Mouse (Mus musculus) erythroid progenitor cell, adult 5-6 weeks (primary cell): ENCODE data around the gene Vmn1r16. TPM values are rescaled to one million over a fixed set of nuclear protein-coding genes. Genes with fewer than 3 reads are reported as not detected.
"Not testable (repeated sequence)": the region's sequence is repeated elsewhere in the genome, so short reads cannot be mapped to it uniquely, and the experiment has no call there.

Experiments used
- ATAC-seq: replicated peaks from 2 replicates; pipeline ENCODE4 v1.8.0; 2016; ENCODE audit warnings: moderate number of reproducible peaks, mild to moderate bottlenecking, moderate TSS enrichment, inconsistent platforms; ENCODE audit not compliant: poor library complexity, low FRiP score, severe bottlenecking
- total RNA-seq, 2 experiments: library from RNA; stranded (forward) in 1 of 2; stranded (reverse) in 1 of 2; fragments of 150-400 nt in 1 of 2; fragments of 186-747, 209-891 nt in 1 of 2; gene quantifications; 2 replicates each; pipeline versions ENCODE4 v1.2.3 to v1.2.4; 2015 to 2017; ENCODE audit warnings: low replicate concordance in 2 of 2

The Vmn1r16 gene
- total RNA-seq (2015; ENCODE audit: low replicate concordance) (not detected in 2 replicates), total RNA-seq (2017; ENCODE audit: low replicate concordance) (not detected in 2 replicates)

DNA sequence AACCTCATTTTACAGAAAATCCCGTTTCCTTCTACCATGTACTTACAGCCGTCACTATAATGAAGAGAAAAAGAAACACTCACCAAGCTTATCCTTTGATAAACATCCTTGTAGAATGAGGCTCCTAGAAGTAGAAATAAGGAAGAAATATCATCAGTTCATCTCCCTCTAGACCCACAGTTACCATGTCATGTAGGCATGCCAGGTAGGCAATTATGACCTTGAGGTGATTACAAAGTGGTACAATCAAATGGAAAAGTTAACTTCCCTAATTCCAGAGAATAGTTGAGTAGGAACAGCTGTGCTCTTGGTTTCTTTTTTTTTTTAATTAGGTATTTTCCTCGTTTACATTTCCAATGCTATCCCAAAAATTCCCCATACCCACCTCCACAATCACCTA lies at the start of gene Vmn1r16:
Vmn1r16 (minus strand) TSS at position 101 of the 400 bp plus-strand sequence.
- ATAC-seq, result no peak

DNA sequence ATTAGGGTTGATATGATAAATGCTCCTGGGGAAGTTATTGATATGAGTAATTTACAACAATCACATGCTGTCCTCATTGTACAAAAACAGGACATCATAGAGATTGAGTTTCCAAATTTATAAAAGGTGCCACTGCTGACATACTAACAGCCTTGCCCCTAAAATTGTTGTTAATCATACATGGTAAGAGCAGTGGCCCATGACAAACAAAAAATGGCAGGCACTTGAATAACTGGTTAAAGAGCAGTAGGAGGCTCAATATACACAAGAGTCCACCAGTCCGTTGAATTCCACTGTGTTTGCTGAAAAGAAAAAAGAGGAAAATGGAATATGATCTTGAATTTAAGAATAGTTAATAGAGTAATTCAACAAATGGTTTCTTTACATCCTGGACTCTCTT lies 38.2 kb upstream of the Vmn1r16 start:
- ATAC-seq, result no peak

DNA sequence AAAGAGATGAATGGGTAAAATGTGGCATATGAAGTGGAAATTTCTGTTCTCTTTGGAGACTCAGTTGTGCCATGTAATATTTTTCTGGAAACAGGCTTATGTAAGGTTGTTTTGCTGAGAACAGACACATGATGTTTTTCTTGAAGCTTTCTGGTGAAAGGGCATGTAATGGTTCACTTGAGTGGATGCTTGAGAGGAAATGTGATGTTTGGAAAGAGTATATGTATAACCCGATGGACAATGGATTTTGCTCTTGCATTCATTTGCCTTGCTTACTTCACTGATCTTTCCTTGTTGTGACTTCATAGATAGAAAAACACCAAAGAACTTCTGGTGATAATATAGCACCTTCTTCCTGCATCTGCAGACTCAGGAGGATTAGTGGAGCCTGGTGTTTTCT lies 36.6 kb upstream of the Vmn1r16 start:
- ATAC-seq, result not testable (repeated sequence)

DNA sequence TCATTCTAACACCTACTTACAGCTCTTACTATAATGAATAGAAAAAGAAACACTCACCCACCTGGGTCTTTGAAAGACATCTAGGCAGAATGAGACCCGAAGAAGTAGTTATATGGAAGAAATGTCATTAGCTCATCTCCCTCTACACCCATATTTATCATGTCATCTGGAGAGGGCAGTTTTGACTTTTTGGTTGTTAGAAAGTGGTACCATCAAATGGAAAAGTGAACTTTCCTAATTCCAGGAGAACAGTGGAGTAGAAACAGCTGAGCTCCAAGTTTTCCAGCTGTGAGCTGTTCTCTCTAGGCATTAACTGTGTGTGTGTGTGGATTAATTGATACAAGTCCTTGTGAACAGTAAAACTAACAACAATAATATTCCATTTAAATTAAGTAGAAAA lies 34.3 kb upstream of the Vmn1r16 start, which contains the start of gene Vmn1r17:
Vmn1r17 (minus strand) TSS at position 101 of the 400 bp plus-strand sequence.
- no peak for ATAC-seq

DNA sequence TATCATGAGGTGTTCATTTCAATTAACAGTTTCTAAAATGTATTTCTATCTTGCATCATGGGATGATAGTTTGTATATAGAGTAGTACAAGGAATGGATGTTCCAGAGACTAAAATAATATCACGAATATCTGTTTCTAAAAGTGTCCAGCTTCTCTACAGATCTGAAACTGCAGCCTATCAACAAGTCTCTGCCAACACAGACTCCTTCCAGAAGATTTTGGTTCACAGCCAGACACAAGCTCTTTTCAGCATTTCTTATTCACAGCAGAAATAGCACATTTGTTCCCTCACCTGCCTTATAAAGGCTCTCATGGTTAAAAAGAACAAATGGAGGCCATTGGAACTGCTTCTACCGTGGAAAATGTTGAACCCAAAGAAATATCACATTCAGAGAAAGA lies 27.6 kb upstream of the Vmn1r16 start:
- ATAC-seq, result no peak

DNA sequence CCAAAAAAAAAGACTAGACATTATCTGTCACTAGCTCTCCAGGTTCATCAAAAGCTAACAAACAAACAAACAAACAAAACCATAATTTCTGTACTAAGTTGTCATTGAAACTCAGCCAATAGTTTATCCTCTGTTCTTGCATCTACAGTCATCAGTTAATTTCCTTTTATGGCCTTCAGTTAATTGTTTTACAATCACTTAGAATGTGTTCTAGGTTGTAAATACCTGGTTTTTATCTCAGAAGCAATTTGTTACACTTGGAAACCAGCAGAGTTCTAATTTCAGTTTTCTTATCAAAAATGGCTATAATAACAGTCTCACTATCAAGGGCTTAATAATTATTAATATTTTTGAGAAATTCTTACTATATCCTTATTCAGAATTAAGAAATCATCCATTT lies 3.1 kb downstream of the Vmn1r16 start:
- ATAC-seq, result no peak

DNA sequence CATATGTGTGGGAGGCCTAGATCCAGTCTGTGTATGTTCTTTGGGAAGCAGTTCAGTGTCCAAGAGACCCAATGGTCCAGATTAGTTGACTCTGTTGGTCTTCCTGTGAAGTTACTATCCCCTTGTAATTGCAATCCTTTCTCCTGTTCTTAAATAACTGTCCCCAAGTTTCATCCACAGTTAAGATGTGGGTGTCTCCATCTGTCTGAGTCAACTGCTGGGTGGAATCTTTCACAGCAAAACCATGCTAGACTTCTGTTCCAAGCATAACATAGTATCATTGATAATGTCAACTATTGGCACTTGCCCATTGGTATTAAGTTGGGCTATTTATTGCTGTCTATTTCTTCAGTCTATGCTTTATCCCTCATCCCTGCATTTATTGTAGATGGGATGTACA lies 50.3 kb downstream of the Vmn1r16 start:
- no peak for ATAC-seq

DNA sequence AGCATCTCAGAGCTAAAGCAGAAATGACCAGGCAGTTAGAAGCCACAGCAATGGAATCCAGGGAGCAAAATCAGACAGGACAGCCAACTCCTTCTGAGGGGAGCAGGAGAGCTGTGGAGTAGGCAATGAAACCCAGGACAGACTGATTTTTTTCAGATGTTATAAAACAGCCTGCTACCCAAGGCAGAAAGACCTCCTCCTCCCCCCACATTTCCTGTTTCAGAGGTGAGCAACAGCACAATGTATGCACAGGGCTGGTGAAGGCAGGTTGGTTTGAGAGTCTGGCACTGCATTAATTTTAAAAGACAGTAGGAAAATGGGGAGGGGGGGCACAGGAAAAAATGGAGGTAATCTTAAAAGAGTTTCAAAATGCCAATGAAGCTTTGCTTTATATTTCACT lies 56.8 kb downstream of the Vmn1r16 start:
- ATAC-seq, result no peak

DNA sequence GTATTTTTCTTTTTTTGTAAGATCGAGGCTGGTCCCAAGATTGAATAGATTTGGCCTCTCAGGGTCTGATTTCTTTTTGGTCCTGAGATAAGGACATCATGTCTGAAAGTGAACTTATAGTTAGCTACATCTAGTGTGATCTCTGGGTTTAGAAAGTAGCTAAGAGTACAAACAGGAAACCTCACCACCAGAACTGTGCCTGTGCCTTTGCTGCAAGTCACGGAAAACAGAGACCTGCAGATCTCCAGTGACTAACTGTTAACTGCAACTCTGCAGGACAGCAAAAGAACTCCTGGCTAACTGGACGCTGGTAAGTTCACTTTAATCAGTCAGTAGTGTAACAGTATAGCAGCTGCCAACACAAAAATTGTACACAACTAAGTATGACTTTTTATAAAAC lies 57.4 kb downstream of the Vmn1r16 start:
- ATAC-seq, result no peak

Other genes with a start within 250 kb of the Vmn1r16 start
- gene Vmn1r10, start 220.0 kb downstream of the Vmn1r16 start, total RNA-seq (2015; ENCODE audit: low replicate concordance), result not detected in 2 replicates
- gene Vmn1r10, start 220.0 kb downstream of the Vmn1r16 start, total RNA-seq (2017; ENCODE audit: low replicate concordance), result not detected in 2 replicates
- not detected in 2 replicates for gene Vmn1r11, start 196.0 kb downstream of the Vmn1r16 start, total RNA-seq (2015; ENCODE audit: low replicate concordance)
- not detected in 2 replicates for gene Vmn1r11, start 196.0 kb downstream of the Vmn1r16 start, total RNA-seq (2017; ENCODE audit: low replicate concordance)
- not detected in 2 replicates for gene Vmn1r12, start 172.6 kb downstream of the Vmn1r16 start, total RNA-seq (2015; ENCODE audit: low replicate concordance)
- gene Vmn1r12, start 172.6 kb downstream of the Vmn1r16 start, total RNA-seq (2017; ENCODE audit: low replicate concordance), result not detected in 2 replicates
- not detected in 2 replicates for gene Vmn1r13, start 126.2 kb downstream of the Vmn1r16 start, total RNA-seq (2015; ENCODE audit: low replicate concordance)
- not detected in 2 replicates for gene Vmn1r13, start 126.2 kb downstream of the Vmn1r16 start, total RNA-seq (2017; ENCODE audit: low replicate concordance)
- not detected in 2 replicates for gene Vmn1r14, start 97.8 kb downstream of the Vmn1r16 start, total RNA-seq (2015; ENCODE audit: low replicate concordance)
- gene Vmn1r14, start 97.8 kb downstream of the Vmn1r16 start, total RNA-seq (2017; ENCODE audit: low replicate concordance), result not detected in 2 replicates
- gene Vmn1r15, start 71.5 kb downstream of the Vmn1r16 start, total RNA-seq (2015; ENCODE audit: low replicate concordance), result not detected in 2 replicates
- gene Vmn1r15, start 71.5 kb downstream of the Vmn1r16 start, total RNA-seq (2017; ENCODE audit: low replicate concordance), result not detected in 2 replicates
- gene Vmn1r17, start 34.2 kb upstream of the Vmn1r16 start, total RNA-seq (2015; ENCODE audit: low replicate concordance), result not detected in 2 replicates
- gene Vmn1r17, start 34.2 kb upstream of the Vmn1r16 start, total RNA-seq (2017; ENCODE audit: low replicate concordance), result not detected in 2 replicates
- gene Vmn1r18, start 66.3 kb upstream of the Vmn1r16 start, total RNA-seq (2015; ENCODE audit: low replicate concordance), result not detected in 2 replicates
- gene Vmn1r18, start 66.3 kb upstream of the Vmn1r16 start, total RNA-seq (2017; ENCODE audit: low replicate concordance), result not detected in 2 replicates
- gene Vmn1r19, start 74.3 kb upstream of the Vmn1r16 start, total RNA-seq (2015; ENCODE audit: low replicate concordance), result not detected in 2 replicates
- not detected in 2 replicates for gene Vmn1r19, start 74.3 kb upstream of the Vmn1r16 start, total RNA-seq (2017; ENCODE audit: low replicate concordance)
- not detected in 2 replicates for gene Vmn1r20, start 99.4 kb upstream of the Vmn1r16 start, total RNA-seq (2015; ENCODE audit: low replicate concordance)
- gene Vmn1r20, start 99.4 kb upstream of the Vmn1r16 start, total RNA-seq (2017; ENCODE audit: low replicate concordance), result not detected in 2 replicates
- 0.42 and 1.4 TPM in 2 replicates for gene Ppm1k, start 206.0 kb upstream of the Vmn1r16 start, total RNA-seq (2015; ENCODE audit: low replicate concordance)
- 0.91 and 21.4 TPM in 2 replicates for gene Ppm1k, start 206.0 kb upstream of the Vmn1r16 start, total RNA-seq (2017; ENCODE audit: low replicate concordance)